Mouse (Mus musculus) ES-Bruce4 (cell line): ENCODE measurements around the gene Ghr. TPM values are rescaled to one million over a fixed set of nuclear protein-coding genes. Genes with fewer than 3 reads are reported as not detected.

Experiments
- H3K27ac ChIP-seq: 2 replicates; pipeline ENCODE4 v1.5.1; 2012; ENCODE audit warnings: low read length, inconsistent platforms; ENCODE audit not compliant: insufficient read depth
- H3K27me3 ChIP-seq: 2 replicates; pipeline ENCODE4 v1.6.1; 2012; ENCODE audit warnings: mild to moderate bottlenecking, low read length, inconsistent platforms; ENCODE audit not compliant: control insufficient read depth, poor library complexity, insufficient read depth, severe bottlenecking
- H3K36me3 ChIP-seq: 2 replicates; pipeline ENCODE4 v1.6.1; 2012; ENCODE audit warnings: inconsistent platforms, mild to moderate bottlenecking, low read length, moderate library complexity; ENCODE audit not compliant: control insufficient read depth, poor library complexity, insufficient read depth, severe bottlenecking
- H3K4me1 ChIP-seq: one replicate; pipeline ENCODE4 v1.8.1; 2011; ENCODE audit warnings: low read length; ENCODE audit not compliant: control insufficient read depth, insufficient read depth
- H3K4me3 ChIP-seq: 2 replicates; pipeline ENCODE4 v1.5.1; 2011; ENCODE audit warnings: low read depth, mild to moderate bottlenecking, low read length
- H3K9ac ChIP-seq: 2 replicates; pipeline ENCODE4 v1.6.1; 2012; ENCODE audit warnings: low read depth, mild to moderate bottlenecking, inconsistent platforms; ENCODE audit not compliant: poor library complexity, severe bottlenecking
- H3K9me3 ChIP-seq: replicated peaks from 2 replicates; pipeline ENCODE4 v1.6.1; 2012; ENCODE audit warnings: mild to moderate bottlenecking, low read length, inconsistent platforms; ENCODE audit not compliant: control insufficient read depth, poor library complexity, insufficient read depth, severe bottlenecking
- CTCF ChIP-seq: IDR thresholded peaks from one replicate; pipeline ENCODE4 v1.8.1; 2011; ENCODE audit warnings: low read depth, low read length
- EP300 ChIP-seq: IDR thresholded peaks from 2 replicates; pipeline ENCODE4 v1.6.1; 2011; ENCODE audit warnings: low read depth, low read length; ENCODE audit not compliant: insufficient read depth
- POLR2A ChIP-seq: IDR thresholded peaks from one replicate; pipeline ENCODE4 v1.8.1; 2011; ENCODE audit warnings: low read length; ENCODE audit not compliant: insufficient read depth
- polyA plus RNA-seq: library from polyadenylated mRNA; stranded (reverse); fragments of >200 nt; gene quantifications from 2 replicates; pipeline ENCODE4 v1.2.4, GENCODE M21; 2011; ENCODE audit warnings: low read depth; ENCODE audit not compliant: missing spikeins, insufficient read depth, insufficient read length

The Ghr gene
- polyA plus RNA-seq, 1 experiment, result 40.5 TPM

DNA sequence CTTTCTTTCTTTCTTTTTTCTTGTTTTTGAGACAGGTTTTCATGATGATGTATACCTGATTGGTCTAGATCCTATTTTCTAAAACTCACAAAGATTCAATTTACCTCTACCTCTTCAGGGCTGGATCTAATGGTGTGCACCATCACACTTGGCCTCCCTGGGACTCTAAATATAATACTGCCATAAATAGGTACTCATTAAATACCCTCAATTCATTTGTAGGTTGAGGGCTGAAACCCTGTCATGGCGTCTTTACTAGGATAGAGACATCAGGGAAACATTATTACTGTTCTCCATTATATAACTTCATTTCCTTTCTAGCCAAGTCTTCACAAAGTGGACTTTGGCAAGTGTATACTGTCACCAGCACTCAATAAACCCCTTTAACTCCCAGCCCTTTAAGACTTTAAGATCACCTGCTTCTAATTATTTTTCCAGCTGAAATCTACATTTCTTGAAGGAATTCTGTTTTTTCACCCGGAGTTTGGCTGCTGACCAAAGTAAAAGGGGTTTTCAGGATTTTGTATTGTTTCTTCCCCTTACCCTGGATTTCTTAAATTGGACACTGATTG lies 214.9 kb downstream of the Ghr start:
- H3K4me3 ChIP-seq, result no peak overlapping the region
- no peak for TF ChIP-seq POLR2A
- no peak for TF ChIP-seq CTCF
- TF ChIP-seq EP300, result no peak
- peaks cover 14% of the 10 kb centered on the region for H3K9me3 ChIP-seq
- no peak overlapping the region for H3K27ac ChIP-seq
- H3K4me1 ChIP-seq, result no peaks in the 10 kb centered on the region
- no peaks in the 10 kb centered on the region for H3K36me3 ChIP-seq
- no peaks in the 10 kb centered on the region for H3K27me3 ChIP-seq
- no peak overlapping the region for H3K9ac ChIP-seq

DNA sequence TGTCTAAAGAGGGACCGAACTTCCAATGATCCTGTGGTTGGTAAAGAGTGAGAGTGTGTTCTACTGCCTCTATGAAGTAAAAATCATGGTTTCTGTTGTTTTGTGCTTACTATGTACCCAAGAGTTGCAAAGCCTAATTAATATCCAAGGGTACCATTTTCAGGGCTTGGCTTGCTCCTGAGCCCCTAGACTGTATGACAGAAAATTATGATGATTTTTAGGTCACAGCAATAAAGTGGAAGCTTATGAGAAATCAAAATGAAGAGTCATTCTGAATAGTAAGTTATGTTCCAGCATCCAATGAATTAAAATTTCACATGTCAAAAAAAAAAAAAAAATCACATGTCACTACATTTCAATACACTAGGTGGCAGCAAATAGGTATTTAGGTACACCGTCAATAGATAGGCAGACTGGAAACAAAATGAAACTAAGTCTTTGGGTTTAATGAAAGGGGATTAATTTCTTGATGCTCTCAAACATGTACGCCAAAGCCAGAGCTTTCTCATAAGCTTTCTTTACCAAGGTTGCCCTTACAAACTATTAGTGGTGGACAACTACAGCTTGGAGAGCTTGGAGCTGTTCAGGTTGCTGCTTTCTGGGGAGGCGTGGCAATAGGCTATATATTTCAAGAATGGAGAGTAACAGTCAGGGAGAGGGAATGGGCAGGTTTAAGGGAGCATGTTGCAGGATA lies 227.1 kb downstream of the Ghr start:
- Histone ChIP-seq H3K27me3 (no peaks in the 10 kb centered on the region), H3K9me3 (peaks cover 6% of the 10 kb centered on the region; the same call in 1 of the 2 replicates), H3K36me3 (no peaks in the 10 kb centered on the region), H3K9ac (no peak overlapping the region), H3K4me1 (no peaks in the 10 kb centered on the region), H3K27ac (no peak overlapping the region), H3K4me3 (no peak overlapping the region)
- TF ChIP-seq POLR2A (no peak), EP300 (no peak), CTCF (no peak)

DNA sequence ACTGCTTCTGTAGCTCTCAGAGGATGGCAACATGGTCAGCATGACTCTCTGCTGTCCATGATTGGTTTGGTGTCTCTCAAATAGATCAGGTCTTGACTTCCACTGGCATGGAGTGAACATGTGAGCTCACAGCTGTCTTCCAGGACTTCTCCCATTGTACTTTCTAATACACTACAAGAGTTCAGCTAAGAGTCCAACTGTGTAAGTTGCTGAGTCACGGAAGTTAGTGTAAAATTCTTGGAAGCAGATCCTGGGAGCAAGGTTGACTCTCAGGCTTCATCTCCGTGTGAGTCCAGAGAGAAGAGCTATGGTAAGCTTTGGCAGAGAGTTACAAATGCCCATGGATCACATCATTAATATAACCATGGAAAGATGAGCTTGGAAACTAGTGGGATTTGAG lies 229.6 kb downstream of the Ghr start:
- no peaks in the 10 kb centered on the region for H3K4me1 ChIP-seq
- H3K27me3 ChIP-seq, result no peaks in the 10 kb centered on the region
- no peaks in the 10 kb centered on the region for H3K9me3 ChIP-seq
- H3K27ac ChIP-seq, result no peak overlapping the region
- TF ChIP-seq CTCF (no peak), EP300 (no peak), POLR2A (no peak)
- H3K4me3 ChIP-seq, result no peak overlapping the region
- no peaks in the 10 kb centered on the region for H3K36me3 ChIP-seq
- H3K9ac ChIP-seq, result no peak overlapping the region

DNA sequence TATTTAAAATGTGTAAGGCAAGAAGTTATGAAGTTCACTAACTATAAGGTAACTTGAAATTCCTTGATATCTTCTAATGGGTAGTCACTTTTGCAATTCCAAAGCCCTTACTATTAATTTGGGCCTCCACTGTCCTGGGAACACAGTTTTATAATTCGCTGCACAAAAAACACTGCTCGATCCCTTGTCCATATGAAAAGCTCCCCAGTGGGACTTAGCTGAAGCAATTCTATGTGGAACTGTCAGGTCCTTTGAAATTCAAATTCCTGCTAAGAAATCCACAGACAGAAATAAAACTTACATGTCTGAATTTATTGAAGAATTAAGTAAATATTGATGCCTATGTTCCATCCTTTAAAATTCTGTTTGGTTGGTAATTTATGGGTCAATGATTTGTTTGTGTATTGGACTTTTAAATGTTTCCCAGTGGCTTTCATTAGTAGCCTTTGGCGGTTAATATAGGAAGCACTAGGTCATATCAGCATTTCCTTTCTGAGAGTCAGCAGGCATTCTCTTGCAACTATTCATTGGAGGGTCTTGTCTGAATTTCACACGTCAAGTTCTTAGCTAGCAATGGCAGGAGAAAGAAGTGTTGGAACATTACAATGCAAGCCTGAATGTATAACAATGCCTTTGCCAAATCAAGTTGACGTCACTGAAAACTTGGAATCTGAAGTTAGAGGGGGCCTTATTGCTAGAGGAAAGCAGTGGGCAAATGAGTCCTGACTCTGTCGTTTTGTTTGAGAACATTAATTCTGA lies 233.8 kb downstream of the Ghr start:
- H3K27me3 ChIP-seq, result no peaks in the 10 kb centered on the region
- H3K4me3 ChIP-seq, result no peak overlapping the region
- no peaks in the 10 kb centered on the region for H3K9me3 ChIP-seq
- no peaks in the 10 kb centered on the region for H3K36me3 ChIP-seq
- no peaks in the 10 kb centered on the region for H3K4me1 ChIP-seq
- no peak overlapping the region for H3K27ac ChIP-seq
- no peak overlapping the region for H3K9ac ChIP-seq
- no peak for TF ChIP-seq CTCF

DNA sequence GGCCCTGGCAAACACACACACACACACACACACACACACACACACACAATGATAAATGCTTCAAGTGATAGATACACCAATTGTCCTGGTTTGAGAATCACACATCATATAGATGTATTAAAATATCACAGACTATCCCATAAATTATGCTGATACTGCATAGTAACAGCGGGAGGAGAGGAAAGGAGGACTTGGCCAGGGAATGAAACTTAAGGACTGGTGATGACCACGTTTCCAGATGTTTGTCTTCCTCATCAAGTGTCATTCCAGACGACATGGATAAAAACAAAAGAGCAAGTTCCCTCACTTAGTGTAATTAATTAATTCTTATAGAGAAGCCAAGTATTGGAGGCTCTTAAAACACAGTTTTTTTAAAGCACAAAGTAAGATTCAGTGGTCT lies 236.6 kb downstream of the Ghr start:
- TF ChIP-seq CTCF, result no peak
- no peak for TF ChIP-seq EP300
- no peak for TF ChIP-seq POLR2A
- Histone ChIP-seq H3K27me3 (no peaks in the 10 kb centered on the region), H3K27ac (no peak overlapping the region), H3K9ac (no peak overlapping the region), H3K36me3 (no peaks in the 10 kb centered on the region), H3K4me1 (no peaks in the 10 kb centered on the region), H3K4me3 (no peak overlapping the region), H3K9me3 (no peaks in the 10 kb centered on the region)

DNA sequence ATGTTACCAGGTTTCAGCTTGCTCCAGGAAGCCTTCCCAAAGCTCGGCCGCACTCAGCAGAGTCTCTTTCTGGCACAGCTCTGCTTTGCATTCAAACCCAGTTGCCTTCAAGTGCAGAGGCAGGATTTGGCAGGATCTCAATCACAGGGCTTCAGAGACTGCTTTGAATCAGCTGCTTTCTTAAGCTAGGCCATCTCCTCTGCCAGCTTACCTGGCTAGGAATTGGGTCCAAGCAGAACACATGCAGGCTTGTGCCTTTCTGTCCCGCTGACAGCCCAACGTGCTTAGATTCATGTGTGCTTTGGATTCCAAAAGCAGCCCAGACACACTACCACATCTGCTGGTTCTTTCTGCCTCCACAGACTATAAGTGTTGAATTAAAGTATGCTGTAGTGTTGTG lies 238.7 kb downstream of the Ghr start:
- no peaks in the 10 kb centered on the region for H3K9me3 ChIP-seq
- no peaks in the 10 kb centered on the region for H3K27me3 ChIP-seq
- H3K4me3 ChIP-seq, result no peak overlapping the region

More for the DNA sequence above, 238.7 kb downstream of the Ghr start:
- H3K9ac ChIP-seq, result no peak overlapping the region
- no peaks in the 10 kb centered on the region for H3K36me3 ChIP-seq
- TF ChIP-seq CTCF (no peak), POLR2A (no peak), EP300 (no peak)
- H3K27ac ChIP-seq, result no peak overlapping the region
- no peaks in the 10 kb centered on the region for H3K4me1 ChIP-seq
